Mouse (Mus musculus) kidney, adult 2 months (tissue): ENCODE data around the gene Sdk1.

ENCODE experiments used
- CTCF ChIP-seq: fragments of 200-500 bp; conservative IDR thresholded peaks from 2 replicates; pipeline ENCODE4 v1.5.1; 2011; ENCODE audit warnings: low read depth, mild to moderate bottlenecking, control low read depth, low read length, moderate library complexity, mixed read lengths; ENCODE audit not compliant: insufficient read depth, insufficient read length
- POLR2A ChIP-seq: fragments of 200-500 bp; IDR thresholded peaks from one replicate; pipeline ENCODE4 v1.6.1; 2011; ENCODE audit warnings: low read depth, low read length, control low read depth

GRCm38 (mm10) chr5:141202276-141203065, 38.8 kb upstream of the Sdk1 start:
- no peak for TF ChIP-seq CTCF
- no peak for TF ChIP-seq POLR2A
